Mouse (Mus musculus): ENCODE results near the gene Tmem191c. TPM values are rescaled to one million over a fixed set of nuclear protein-coding genes. Genes with fewer than 3 reads are reported as not detected.

Gene Tmem191c
- polyA plus RNA-seq, 1 experiment from 2014 or later: 4.0 TPM

- Histone ChIP-seq H3K27ac (ENCODE audit: low read length) (no peak overlapping the region), H3K9ac (ENCODE audit: low read depth, low read length) (no peak overlapping the region), H3K4me1 (ENCODE audit: control insufficient read depth, low read depth, low read length) (no peaks in the 10 kb centered on the region), H3K4me3 (ENCODE audit: low read depth, low read length) (no peak overlapping the region), H3K36me3 (ENCODE audit: control insufficient read depth, insufficient read depth) (peaks cover 4% of the 10 kb centered on the region), H3K4me2 (ENCODE audit: low read depth, low read length) (no peak overlapping the region), H3K9me3 (replicated peaks; ENCODE audit: control insufficient read depth, low read length) (no peaks in the 10 kb centered on the region), H3K27me3 (ENCODE audit: control insufficient read depth, insufficient read depth, low read depth, low read length) (no peaks in the 10 kb centered on the region)
- 74% methylated on average over 5 of the region's 5 CpGs for WGBS (ENCODE audit: insufficient replicate concordance)
- ATAC-seq (ENCODE audit: low read depth): no peak
Measured at GRCm38 (mm10) chr16:17303521-17304245, 27.8 kb downstream of the Tmem191c start.

- 77% methylated on average over 5 of the region's 5 CpGs for WGBS (ENCODE audit: insufficient replicate concordance)
- H3K4me1 ChIP-seq (ENCODE audit: control insufficient read depth, low read depth, low read length): no peaks in the 10 kb centered on the region
- peak; percentile 69 for ATAC-seq (ENCODE audit: low read depth)
Measured at GRCm38 (mm10) chr16:17307461-17307860, 31.6 kb downstream of the Tmem191c start.

GRCm38 (mm10) chr16:17309036-17309435, 33.2 kb downstream of the Tmem191c start:
- H3K9ac ChIP-seq (ENCODE audit: low read depth, low read length): no peak overlapping the region
- H3K27me3 ChIP-seq (ENCODE audit: control insufficient read depth, insufficient read depth, low read depth, low read length): no peaks in the 10 kb centered on the region
- no peak overlapping the region for H3K4me3 ChIP-seq (ENCODE audit: low read depth, low read length)
- H3K27ac ChIP-seq (ENCODE audit: low read length): no peak overlapping the region
- no peaks in the 10 kb centered on the region for H3K9me3 ChIP-seq (replicated peaks; ENCODE audit: control insufficient read depth, low read length)
- no peaks in the 10 kb centered on the region for H3K4me1 ChIP-seq (ENCODE audit: control insufficient read depth, low read depth, low read length)
- peaks cover 4% of the 10 kb centered on the region; the same call in 1 of the 2 replicates for H3K36me3 ChIP-seq (ENCODE audit: control insufficient read depth, insufficient read depth)
- no peak for ATAC-seq (ENCODE audit: low read depth)
- 89% methylated on average over 10 of the region's 10 CpGs for WGBS (ENCODE audit: insufficient replicate concordance)
- no peak overlapping the region for H3K4me2 ChIP-seq (ENCODE audit: low read depth, low read length)

More at GRCm38 (mm10) chr16:17307461-17307860, 31.6 kb downstream of the Tmem191c start:
- no peaks in the 10 kb centered on the region for H3K27me3 ChIP-seq (ENCODE audit: control insufficient read depth, insufficient read depth, low read depth, low read length)
- peaks cover 4% of the 10 kb centered on the region for H3K36me3 ChIP-seq (ENCODE audit: control insufficient read depth, insufficient read depth)
- H3K4me3 ChIP-seq (ENCODE audit: low read depth, low read length): no peak overlapping the region
- no peak overlapping the region for H3K9ac ChIP-seq (ENCODE audit: low read depth, low read length)
- H3K27ac ChIP-seq (ENCODE audit: low read length): no peak overlapping the region
- no peaks in the 10 kb centered on the region for H3K9me3 ChIP-seq (replicated peaks; ENCODE audit: control insufficient read depth, low read length)
- H3K4me2 ChIP-seq (ENCODE audit: low read depth, low read length): no peak overlapping the region

- no peak overlapping the region for H3K27ac ChIP-seq (ENCODE audit: low read length)
- WGBS (ENCODE audit: insufficient replicate concordance): 67% methylated on average over 5 of the region's 5 CpGs
- H3K4me3 ChIP-seq (ENCODE audit: low read depth, low read length): no peak overlapping the region
- no peak overlapping the region for H3K9ac ChIP-seq (ENCODE audit: low read depth, low read length)
- ATAC-seq (ENCODE audit: low read depth): no peak
- no peaks in the 10 kb centered on the region for H3K4me1 ChIP-seq (ENCODE audit: control insufficient read depth, low read depth, low read length)
- no peaks in the 10 kb centered on the region; the same call in none of the 2 replicates for H3K36me3 ChIP-seq (ENCODE audit: control insufficient read depth, insufficient read depth)
- no peak overlapping the region for H3K4me2 ChIP-seq (ENCODE audit: low read depth, low read length)
- H3K27me3 ChIP-seq (ENCODE audit: control insufficient read depth, insufficient read depth, low read depth, low read length): no peaks in the 10 kb centered on the region
- no peaks in the 10 kb centered on the region for H3K9me3 ChIP-seq (replicated peaks; ENCODE audit: control insufficient read depth, low read length)
Measured at GRCm38 (mm10) chr16:17312531-17312930, 36.7 kb downstream of the Tmem191c start.

- 75% methylated on average over 7 of the region's 7 CpGs for WGBS (ENCODE audit: insufficient replicate concordance)
- no peaks in the 10 kb centered on the region for H3K9me3 ChIP-seq (replicated peaks; ENCODE audit: control insufficient read depth, low read length)
Measured at GRCm38 (mm10) chr16:17316554-17316953, 40.7 kb downstream of the Tmem191c start.

GRCm38 (mm10) chr16:17321481-17321880, 45.6 kb downstream of the Tmem191c start:
- Histone ChIP-seq H3K4me2 (ENCODE audit: low read depth, low read length) (no peak overlapping the region), H3K27ac (ENCODE audit: low read length) (no peak overlapping the region), H3K27me3 (ENCODE audit: control insufficient read depth, insufficient read depth, low read depth, low read length) (no peaks in the 10 kb centered on the region), H3K4me3 (ENCODE audit: low read depth, low read length) (no peak overlapping the region), H3K9me3 (replicated peaks; ENCODE audit: control insufficient read depth, low read length) (no peaks in the 10 kb centered on the region), H3K36me3 (ENCODE audit: control insufficient read depth, insufficient read depth) (no peaks in the 10 kb centered on the region; the same call in none of the 2 replicates), H3K9ac (ENCODE audit: low read depth, low read length) (no peak overlapping the region), H3K4me1 (ENCODE audit: control insufficient read depth, low read depth, low read length) (no peaks in the 10 kb centered on the region)
- 72% methylated on average over 5 of the region's 5 CpGs for WGBS (ENCODE audit: insufficient replicate concordance)
- ATAC-seq (ENCODE audit: low read depth): no peak

More at GRCm38 (mm10) chr16:17316554-17316953, 40.7 kb downstream of the Tmem191c start:
- no peak overlapping the region for H3K4me3 ChIP-seq (ENCODE audit: low read depth, low read length)
- H3K36me3 ChIP-seq (ENCODE audit: control insufficient read depth, insufficient read depth): no peaks in the 10 kb centered on the region; the same call in none of the 2 replicates
- H3K27me3 ChIP-seq (ENCODE audit: control insufficient read depth, insufficient read depth, low read depth, low read length): no peaks in the 10 kb centered on the region
- no peak for ATAC-seq (ENCODE audit: low read depth)
- no peak overlapping the region for H3K9ac ChIP-seq (ENCODE audit: low read depth, low read length)
- H3K27ac ChIP-seq (ENCODE audit: low read length): no peak overlapping the region
- no peaks in the 10 kb centered on the region for H3K4me1 ChIP-seq (ENCODE audit: control insufficient read depth, low read depth, low read length)
- no peak overlapping the region for H3K4me2 ChIP-seq (ENCODE audit: low read depth, low read length)

- no peak for ATAC-seq (ENCODE audit: low read depth)
- H3K27ac ChIP-seq (ENCODE audit: low read length): no peak overlapping the region
- 70% methylated on average over 5 of the region's 5 CpGs for WGBS (ENCODE audit: insufficient replicate concordance)
- H3K4me2 ChIP-seq (ENCODE audit: low read depth, low read length): no peak overlapping the region
- H3K9ac ChIP-seq (ENCODE audit: low read depth, low read length): no peak overlapping the region
- no peaks in the 10 kb centered on the region for H3K9me3 ChIP-seq (replicated peaks; ENCODE audit: control insufficient read depth, low read length)
- H3K27me3 ChIP-seq (ENCODE audit: control insufficient read depth, insufficient read depth, low read depth, low read length): no peaks in the 10 kb centered on the region
- H3K4me3 ChIP-seq (ENCODE audit: low read depth, low read length): no peak overlapping the region
- no peaks in the 10 kb centered on the region for H3K36me3 ChIP-seq (ENCODE audit: control insufficient read depth, insufficient read depth)
- no peaks in the 10 kb centered on the region for H3K4me1 ChIP-seq (ENCODE audit: control insufficient read depth, low read depth, low read length)
Measured at GRCm38 (mm10) chr16:17324745-17325144, 48.9 kb downstream of the Tmem191c start.

- Histone ChIP-seq H3K4me2 (ENCODE audit: low read depth, low read length) (no peak overlapping the region), H3K9ac (ENCODE audit: low read depth, low read length) (no peak overlapping the region), H3K4me3 (ENCODE audit: low read depth, low read length) (no peak overlapping the region), H3K27ac (ENCODE audit: low read length) (no peak overlapping the region), H3K4me1 (ENCODE audit: control insufficient read depth, low read depth, low read length) (no peaks in the 10 kb centered on the region), H3K9me3 (replicated peaks; ENCODE audit: control insufficient read depth, low read length) (no peaks in the 10 kb centered on the region), H3K27me3 (ENCODE audit: control insufficient read depth, insufficient read depth, low read depth, low read length) (no peaks in the 10 kb centered on the region), H3K36me3 (ENCODE audit: control insufficient read depth, insufficient read depth) (no peaks in the 10 kb centered on the region)
- 71% methylated on average over 2 of the region's 2 CpGs for WGBS (ENCODE audit: insufficient replicate concordance)
- no peak for ATAC-seq (ENCODE audit: low read depth)
Measured at GRCm38 (mm10) chr16:17326064-17326463, 50.2 kb downstream of the Tmem191c start.

GRCm38 (mm10) chr16:17329848-17330570, 54.1 kb downstream of the Tmem191c start:
- H3K4me1 ChIP-seq (ENCODE audit: control insufficient read depth, low read depth, low read length): no peaks in the 10 kb centered on the region
- WGBS (ENCODE audit: insufficient replicate concordance): 69% methylated on average over 1 of the region's 1 CpGs
- no peak overlapping the region for H3K4me2 ChIP-seq (ENCODE audit: low read depth, low read length)
- H3K4me3 ChIP-seq (ENCODE audit: low read depth, low read length): no peak overlapping the region
- H3K9ac ChIP-seq (ENCODE audit: low read depth, low read length): no peak overlapping the region
- H3K27ac ChIP-seq (ENCODE audit: low read length): peak overlapping the region; percentile 8; the same call in 1 of the 2 replicates
- no peaks in the 10 kb centered on the region for H3K36me3 ChIP-seq (ENCODE audit: control insufficient read depth, insufficient read depth)
- no peaks in the 10 kb centered on the region for H3K27me3 ChIP-seq (ENCODE audit: control insufficient read depth, insufficient read depth, low read depth, low read length)
- ATAC-seq (ENCODE audit: low read depth): no peak
- H3K9me3 ChIP-seq (replicated peaks; ENCODE audit: control insufficient read depth, low read length): no peaks in the 10 kb centered on the region
